ENCODE assay signal across 16 mouse cellular contexts in the genomic region with DNA sequence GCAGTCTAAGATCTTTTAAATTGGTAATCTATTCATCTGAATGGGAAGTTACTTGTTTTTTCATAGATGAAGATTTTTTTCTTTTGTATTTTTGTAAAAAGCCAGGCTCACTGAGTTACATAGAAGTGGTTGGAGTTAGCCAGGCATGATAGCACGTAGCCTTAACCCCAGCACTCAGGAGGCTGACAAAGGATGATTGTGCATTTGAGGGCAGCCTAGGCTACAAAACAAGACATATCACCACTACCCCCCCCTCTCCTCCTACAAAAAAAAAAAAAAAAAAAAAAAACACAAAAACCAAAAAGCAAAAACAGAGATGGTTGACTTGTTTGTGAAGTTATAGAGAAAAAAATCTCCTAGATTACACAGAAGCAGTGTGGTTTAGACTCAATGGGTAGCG.
"Had no signal": no experiment of that assay in that cellular context is flagged by ENCODE, and none has a peak within 500 bp of the region (broad histone marks: within the 10 kb centered on the region; RNA-seq: fewer than 3 reads in every experiment).

No protein-coding gene starts in this region.

- H3K4me2 ChIP-seq: lung, embryonic 14.5 days; midbrain, embryonic 12.5 days; neural tube, embryonic 13.5 days; neural tube, embryonic 15.5 days had no signal

- DNase-seq: lung, adult 18-20 months; lung, embryonic 14.5 days; lung, postnatal 10 days; lung, postnatal 4 days; midbrain, embryonic 14.5 days; right cerebral cortex, postnatal 14 days; thymus, adult 18-20 months; thymus, postnatal 14 days; thymus, postnatal 36 days had no signal

- H3K4me1 ChIP-seq: midbrain, embryonic 12.5 days had no signal

- H3K27ac ChIP-seq: liver, embryonic 14.5 days; midbrain, embryonic 10.5 days; midbrain, embryonic 12.5 days; neural tube, embryonic 13.5 days; neural tube, embryonic 15.5 days had no signal

- H3K9ac ChIP-seq: liver, embryonic 14.5 days; lung, embryonic 14.5 days; midbrain, embryonic 12.5 days; neural tube, embryonic 13.5 days; neural tube, embryonic 15.5 days had no signal

- H3K36me3 ChIP-seq: midbrain, embryonic 10.5 days; midbrain, embryonic 12.5 days; neural tube, embryonic 13.5 days; neural tube, embryonic 15.5 days had no signal

- H3K27me3 ChIP-seq: midbrain, embryonic 12.5 days; neural tube, embryonic 13.5 days; neural tube, embryonic 15.5 days had no signal

- ATAC-seq: midbrain, embryonic 16.5 days had no signal

- H3K4me3 ChIP-seq: midbrain, embryonic 10.5 days; midbrain, embryonic 12.5 days; myocyte; neural tube, embryonic 13.5 days; neural tube, embryonic 15.5 days had no signal

- H3K9me3 ChIP-seq: midbrain, embryonic 10.5 days; midbrain, embryonic 12.5 days; neural tube, embryonic 13.5 days; neural tube, embryonic 15.5 days had no signal
